ENCODE assay signal across 7 mouse cellular contexts in genomic region chr17:56668384-56669144, GRCm38 (mm10). TPM values are rescaled to one million over a fixed set of nuclear protein-coding genes. Genes with fewer than 3 reads are reported as not detected.
DNase-seq lines count a peak whose midpoint lies in the region; ATAC-seq and TF ChIP-seq lines count a peak whose summit lies in the region.

No protein-coding gene starts in this region.

- WGBS in intestine, postnatal 0 days = 5% methylated on average over 31 of the region's 31 CpGs
- 6% methylated on average over 31 of the region's 31 CpGs for WGBS in midbrain, embryonic 11.5 days

- 0 out of 2 replicates have a peak, but pooled peaks cover 6% of the 10 kb centered on the region for H3K4me1 ChIP-seq in intestine, postnatal 0 days (replicated peaks; ENCODE audit: control insufficient read depth, insufficient read depth, low read length)
- peaks cover 17% of the 10 kb centered on the region for H3K4me1 ChIP-seq in midbrain, embryonic 11.5 days (ENCODE audit: control insufficient read depth, insufficient read depth, low read length)

- intact Hi-C loops in left cerebral cortex, postnatal 4 days (cut with DNase I) = no loop called here

- peak overlapping the region; percentile 43 for H3K4me3 ChIP-seq in intestine, postnatal 0 days (ENCODE audit: low read depth, low read length)
- peak overlapping the region; percentile 32 for H3K4me3 ChIP-seq in midbrain, embryonic 11.5 days (ENCODE audit: low read depth, low read length)

- H3K27me3 ChIP-seq in intestine, postnatal 0 days (replicated peaks; ENCODE audit: control insufficient read depth, insufficient read depth, low read length) = no peaks in the 10 kb centered on the region
- H3K27me3 ChIP-seq in midbrain, embryonic 11.5 days (ENCODE audit: control insufficient read depth, insufficient read depth, low read length) = peaks cover 3% of the 10 kb centered on the region; the same call in 1 of the 2 replicates

- DNase-seq in adrenal gland, adult 2 months = peak; percentile 85
- DNase-seq in embryo, embryonic 11.5 days (ENCODE audit: low read depth, low spot score) = peak; percentile 78
- peak; percentile 92 for DNase-seq in left cerebral cortex, postnatal 4 days
- peak; percentile 97 for DNase-seq in midbrain, embryonic 11.5 days (ENCODE audit: low spot score, missing footprints)
- DNase-seq in skeletal muscle tissue, adult 2 months (ENCODE audit: low read depth, low spot score) = peak; percentile 59

- peak overlapping the region; percentile 90 for H3K4me2 ChIP-seq in intestine, postnatal 0 days (replicated peaks; ENCODE audit: low read depth)
- H3K4me2 ChIP-seq in midbrain, embryonic 11.5 days = peak overlapping the region; percentile 65

- no peak overlapping the region for H3K27ac ChIP-seq in intestine, postnatal 0 days (ENCODE audit: low read depth, low read length)
- H3K27ac ChIP-seq in midbrain, embryonic 11.5 days (ENCODE audit: low read depth, low read length) = no peak overlapping the region

- TF ChIP-seq CTCF in intestine, postnatal 0 days (IDR thresholded peaks at IDR 0.05; ENCODE audit: low read depth) = peak; percentile 97

- peak overlapping the region; percentile 23; the same call in 1 of the 2 replicates for H3K9ac ChIP-seq in intestine, postnatal 0 days (ENCODE audit: low read depth, low read length)
- H3K9ac ChIP-seq in midbrain, embryonic 11.5 days (ENCODE audit: low read length) = peak overlapping the region; percentile 37; the same call in 1 of the 2 replicates

- H3K9me3 ChIP-seq in intestine, postnatal 0 days (ENCODE audit: control insufficient read depth) = no peaks in the 10 kb centered on the region
- H3K9me3 ChIP-seq in midbrain, embryonic 11.5 days (ENCODE audit: control insufficient read depth, low read length) = no peaks in the 10 kb centered on the region

- H3K36me3 ChIP-seq in intestine, postnatal 0 days (ENCODE audit: control insufficient read depth, insufficient read depth) = no peaks in the 10 kb centered on the region
- no peaks in the 10 kb centered on the region for H3K36me3 ChIP-seq in midbrain, embryonic 11.5 days (ENCODE audit: control insufficient read depth, insufficient read depth, low read length)

- peak; percentile 58 for ATAC-seq in granulocyte monocyte progenitor cell, adult 5-6 weeks (replicated peaks; ENCODE audit: poor library complexity, severe bottlenecking)
- ATAC-seq in intestine, postnatal 0 days = peak; percentile 49
- ATAC-seq in midbrain, embryonic 11.5 days (ENCODE audit: low FRiP score) = peak; percentile 12; the same call in 1 of the 2 replicates

RNA-seq across cellular contexts. Expression of gene Ranbp3, which starts 4.5 kb away (rescaled TPM):
- 10 to 100 TPM; 64.3 to 77.8 TPM for total RNA-seq in adrenal gland, adult 2 months (2021)
- polyA plus RNA-seq in adrenal gland, adult 2 months (2012; rRNA removed) = 82.4 and 97.1 TPM in 2 replicates
- 43.9 and 64.7 TPM in 2 replicates for total RNA-seq in granulocyte monocyte progenitor cell, adult 5-6 weeks (2014; fragmentation: Nextera tagmentation)
- total RNA-seq in granulocyte monocyte progenitor cell, adult 5-6 weeks (2017) = 57.2 and 70.1 TPM in 2 replicates
- 28.8 and 32.0 TPM in 2 replicates for polyA plus RNA-seq in intestine, postnatal 0 days (2015; fragmentation: Nextera tagmentation; extraction: Ambion mirVana)
- total RNA-seq in left cerebral cortex, postnatal 4 days (2021) = 100 to 1,000 TPM; 102 to 112 TPM
- polyA plus RNA-seq in midbrain, embryonic 11.5 days (2014; fragmentation: Nextera tagmentation; extraction: Ambion mirVana) = 108 and 112 TPM in 2 replicates

RNA-seq across cellular contexts. Expression of gene Catsperd, which starts 40.6 kb away (rescaled TPM):
- total RNA-seq in adrenal gland, adult 2 months (2021) = 1 to 10 TPM; 1.1 to 6.6 TPM
- polyA plus RNA-seq in adrenal gland, adult 2 months (2012; rRNA removed) = 1.4 and 1.9 TPM in 2 replicates
- not detected in 2 replicates for total RNA-seq in granulocyte monocyte progenitor cell, adult 5-6 weeks (2014; fragmentation: Nextera tagmentation)
- total RNA-seq in granulocyte monocyte progenitor cell, adult 5-6 weeks (2017) = 0.77 TPM in 1 of 2 replicates, not detected in the other
- polyA plus RNA-seq in intestine, postnatal 0 days (2015; fragmentation: Nextera tagmentation; extraction: Ambion mirVana) = 0.65 and 0.68 TPM in 2 replicates
- 1 to 10 TPM; 1.3 to 2.2 TPM for total RNA-seq in left cerebral cortex, postnatal 4 days (2021)
- polyA plus RNA-seq in midbrain, embryonic 11.5 days (2014; fragmentation: Nextera tagmentation; extraction: Ambion mirVana) = 0.93 and 0.95 TPM in 2 replicates

RNA-seq across cellular contexts. Expression of gene Lonp1, which starts 41.9 kb away (rescaled TPM):
- 100 to 1,000 TPM; 549 to 571 TPM for total RNA-seq in adrenal gland, adult 2 months (2021)
- polyA plus RNA-seq in adrenal gland, adult 2 months (2012; rRNA removed) = 447 and 560 TPM in 2 replicates
- total RNA-seq in granulocyte monocyte progenitor cell, adult 5-6 weeks (2014; fragmentation: Nextera tagmentation) = 38.2 and 45.5 TPM in 2 replicates
- total RNA-seq in granulocyte monocyte progenitor cell, adult 5-6 weeks (2017) = 64.1 and 68.4 TPM in 2 replicates
- 23.2 and 25.5 TPM in 2 replicates for polyA plus RNA-seq in intestine, postnatal 0 days (2015; fragmentation: Nextera tagmentation; extraction: Ambion mirVana)
- total RNA-seq in left cerebral cortex, postnatal 4 days (2021) = 10 to 100 TPM; 61.5 to 63.4 TPM
- 44.6 and 48.9 TPM in 2 replicates for polyA plus RNA-seq in midbrain, embryonic 11.5 days (2014; fragmentation: Nextera tagmentation; extraction: Ambion mirVana)

RNA-seq across cellular contexts. Expression of gene Ndufa11, which starts 49.0 kb away (rescaled TPM):
- 100 to 1,000 TPM; 263 to 339 TPM for total RNA-seq in adrenal gland, adult 2 months (2021)
- 862 and 877 TPM in 2 replicates for polyA plus RNA-seq in adrenal gland, adult 2 months (2012; rRNA removed)
- total RNA-seq in granulocyte monocyte progenitor cell, adult 5-6 weeks (2014; fragmentation: Nextera tagmentation) = 134 and 201 TPM in 2 replicates
- 99.5 and 106 TPM in 2 replicates for total RNA-seq in granulocyte monocyte progenitor cell, adult 5-6 weeks (2017)
- polyA plus RNA-seq in intestine, postnatal 0 days (2015; fragmentation: Nextera tagmentation; extraction: Ambion mirVana) = 660 and 718 TPM in 2 replicates
- 100 to 1,000 TPM; 187 to 194 TPM for total RNA-seq in left cerebral cortex, postnatal 4 days (2021)
- polyA plus RNA-seq in midbrain, embryonic 11.5 days (2014; fragmentation: Nextera tagmentation; extraction: Ambion mirVana) = 323 and 337 TPM in 2 replicates

RNA-seq across cellular contexts. Expression of gene Vmac, which starts 49.3 kb away (rescaled TPM):
- 10 to 100 TPM; 26.8 to 31.6 TPM for total RNA-seq in adrenal gland, adult 2 months (2021)
- polyA plus RNA-seq in adrenal gland, adult 2 months (2012; rRNA removed) = 50.2 and 57.3 TPM in 2 replicates
- total RNA-seq in granulocyte monocyte progenitor cell, adult 5-6 weeks (2014; fragmentation: Nextera tagmentation) = 5.3 and 9.1 TPM in 2 replicates
- 3.7 and 9.1 TPM in 2 replicates for total RNA-seq in granulocyte monocyte progenitor cell, adult 5-6 weeks (2017)
- polyA plus RNA-seq in intestine, postnatal 0 days (2015; fragmentation: Nextera tagmentation; extraction: Ambion mirVana) = 9.6 and 13.4 TPM in 2 replicates
- 10 to 100 TPM; 10.8 to 12.6 TPM for total RNA-seq in left cerebral cortex, postnatal 4 days (2021)
- 13.1 and 15.0 TPM in 2 replicates for polyA plus RNA-seq in midbrain, embryonic 11.5 days (2014; fragmentation: Nextera tagmentation; extraction: Ambion mirVana)

Comparison
In these comparisons a context has a peak if more than half of its experiments do, and no peak if none do; other contexts are left out.
1. RNA of gene Lonp1, which starts 41.9 kb away (total RNA-seq): 549 to 571 TPM in adrenal gland, adult 2 months; 38.2 to 68.4 TPM in granulocyte monocyte progenitor cell, adult 5-6 weeks and 61.5 to 63.4 TPM in left cerebral cortex, postnatal 4 days; every median in the first group is over 4 times any median in the second.
2. Peak in every context shown above with its lines, with median percentiles within 50 percentile points of each other: DNase-seq and ATAC-seq.